10 mouse cellular contexts compared by ENCODE assay signal in genomic region chr16:32821772-32822449, GRCm38 (mm10). TPM values are rescaled to one million over a fixed set of nuclear protein-coding genes. Genes with fewer than 3 reads are reported as not detected.
A peak's percentile ranks its signal among the peaks of the same experiment; 100 is the strongest.
DNase-seq lines count a peak whose midpoint lies in the region; ATAC-seq and TF ChIP-seq lines count a peak whose summit lies in the region.
"Had no signal": no experiment of that assay in that cellular context is flagged by ENCODE, and none has a peak within 500 bp of the region (broad histone marks: within the 10 kb centered on the region; RNA-seq: fewer than 3 reads in every experiment).

No protein-coding gene starts in this region.

- H3K36me3 ChIP-seq in intestine, embryonic 15.5 days: peaks cover 20% of the 10 kb centered on the region
- H3K36me3 ChIP-seq in stomach, postnatal 0 days (ENCODE audit: control insufficient read depth, insufficient read depth, low read length): peaks cover 17% of the 10 kb centered on the region
- H3K36me3 ChIP-seq in forebrain, postnatal 0 days (ENCODE audit: insufficient read depth): peaks cover 59% of the 10 kb centered on the region

- H3K4me3 ChIP-seq in intestine, embryonic 15.5 days (replicated peaks): no peak overlapping the region
- H3K4me3 ChIP-seq in stomach, postnatal 0 days (ENCODE audit: low read depth, low read length): no peak overlapping the region
- no peak overlapping the region for H3K4me3 ChIP-seq in forebrain, postnatal 0 days (ENCODE audit: low read depth, low read length)

- no peak overlapping the region for H3K9ac ChIP-seq in intestine, embryonic 15.5 days
- no peak overlapping the region for H3K9ac ChIP-seq in stomach, postnatal 0 days (ENCODE audit: low read length)
- no peak overlapping the region for H3K9ac ChIP-seq in forebrain, postnatal 0 days

- 43% methylated on average over 10 of the region's 10 CpGs for WGBS in intestine, embryonic 15.5 days
- WGBS in stomach, postnatal 0 days: 32% methylated on average over 10 of the region's 10 CpGs
- WGBS in forebrain, postnatal 0 days: 82% methylated on average over 10 of the region's 10 CpGs

- no peaks in the 10 kb centered on the region for H3K27me3 ChIP-seq in intestine, embryonic 15.5 days (replicated peaks)
- H3K27me3 ChIP-seq in stomach, postnatal 0 days (ENCODE audit: control insufficient read depth, insufficient read depth, low read length): no peaks in the 10 kb centered on the region
- no peaks in the 10 kb centered on the region for H3K27me3 ChIP-seq in forebrain, postnatal 0 days (ENCODE audit: insufficient read depth, low read length)

- peak; percentile 19 to 28 for DNase-seq in kidney, postnatal 36 days
- no peak for DNase-seq in kidney, postnatal 14 days
- DNase-seq in gastrocnemius, postnatal 25 days: peak; percentile 74
- peak; percentile 78 for DNase-seq in stomach, postnatal 0 days (ENCODE audit: low spot score)
- no peak for DNase-seq in ovary, adult 18-20 months (ENCODE audit: low spot score)
- DNase-seq in forebrain, postnatal 0 days: no peak
- DNase-seq in neural tube, embryonic 10.5 days (ENCODE audit: extremely low spot score, low spot score): no peak

- no peaks in the 10 kb centered on the region for H3K9me3 ChIP-seq in intestine, embryonic 15.5 days
- H3K9me3 ChIP-seq in stomach, postnatal 0 days (ENCODE audit: control insufficient read depth, low read length): no peaks in the 10 kb centered on the region
- no peaks in the 10 kb centered on the region for H3K9me3 ChIP-seq in forebrain, postnatal 0 days (ENCODE audit: low read length)

- no peak for TF ChIP-seq CTCF in stomach, postnatal 0 days (IDR thresholded peaks at IDR 0.05; ENCODE audit: low read depth)
- TF ChIP-seq CTCF in forebrain, postnatal 0 days (IDR thresholded peaks at IDR 0.05; ENCODE audit: low read depth): no peak

- peak; percentile 60 for ATAC-seq in intestine, embryonic 15.5 days
- peak; percentile 95 for ATAC-seq in stomach, postnatal 0 days (ENCODE audit: low FRiP score, low TSS enrichment)
- no peak for ATAC-seq in forebrain, postnatal 0 days

- H3K4me1 ChIP-seq in intestine, embryonic 15.5 days (replicated peaks): peaks cover 7% of the 10 kb centered on the region
- peaks cover 4% of the 10 kb centered on the region; the same call in 1 of the 2 replicates for H3K4me1 ChIP-seq in stomach, postnatal 0 days (replicated peaks; ENCODE audit: control insufficient read depth, insufficient read depth)
- H3K4me1 ChIP-seq in forebrain, postnatal 0 days (ENCODE audit: insufficient read depth): no peaks in the 10 kb centered on the region

- no peak overlapping the region for H3K4me2 ChIP-seq in intestine, embryonic 15.5 days (replicated peaks)
- H3K4me2 ChIP-seq in stomach, postnatal 0 days (replicated peaks; ENCODE audit: low read depth): no peak overlapping the region
- H3K4me2 ChIP-seq in forebrain, postnatal 0 days (ENCODE audit: low read depth): no peak overlapping the region

- H3K27ac ChIP-seq in intestine, embryonic 15.5 days: 0 out of 2 replicates have a peak overlapping the region, but pooled peaks have one; percentile 27
- H3K27ac ChIP-seq in stomach, postnatal 0 days (replicated peaks): peak overlapping the region; percentile 49
- no peak overlapping the region for H3K27ac ChIP-seq in forebrain, postnatal 0 days (ENCODE audit: low read depth, low read length)

- no peak for TF ChIP-seq EP300 in stomach, postnatal 0 days (optimal IDR thresholded peaks at IDR 0.05)

RNA-seq across cellular contexts. Expression of gene Smbd1, which starts 11.6 kb away (rescaled TPM):
- total RNA-seq in gastrocnemius, postnatal 25 days (2021): not detected
- polyA plus RNA-seq in intestine, embryonic 15.5 days (2015; fragmentation: Nextera tagmentation; extraction: Ambion mirVana): 0.61 and 1.0 TPM in 2 replicates
- 0.19 and 0.21 TPM in 2 replicates for polyA plus RNA-seq in stomach, postnatal 0 days (2015; fragmentation: Nextera tagmentation; extraction: Ambion mirVana)
- not detected in 2 replicates for total RNA-seq in forebrain, postnatal 0 days (2014; rRNA removed)
- not detected in 2 replicates for polyA plus RNA-seq in forebrain, postnatal 0 days (2015; fragmentation: Nextera tagmentation; extraction: Ambion mirVana)
- total RNA-seq: monocyte, adult 5-6 weeks had no signal
- polyA plus RNA-seq: spleen, adult 2 months had no signal

RNA-seq across cellular contexts. Expression of gene Muc20, which starts 24.7 kb away (rescaled TPM):
- under 1 TPM; 0.28 to 0.64 TPM for total RNA-seq in gastrocnemius, postnatal 25 days (2021)
- polyA plus RNA-seq in intestine, embryonic 15.5 days (2015; fragmentation: Nextera tagmentation; extraction: Ambion mirVana): 0.09 TPM in 1 of 2 replicates, not detected in the other
- polyA plus RNA-seq in stomach, postnatal 0 days (2015; fragmentation: Nextera tagmentation; extraction: Ambion mirVana): 0.51 and 0.61 TPM in 2 replicates
- not detected in 2 replicates for total RNA-seq in forebrain, postnatal 0 days (2014; rRNA removed)
- not detected in 2 replicates for polyA plus RNA-seq in forebrain, postnatal 0 days (2015; fragmentation: Nextera tagmentation; extraction: Ambion mirVana)
- total RNA-seq: monocyte, adult 5-6 weeks had no signal
- polyA plus RNA-seq: spleen, adult 2 months had no signal

RNA-seq across cellular contexts. Expression of gene Fyttd1, which starts 55.4 kb away (rescaled TPM):
- total RNA-seq in gastrocnemius, postnatal 25 days (2021): 10 to 100 TPM; 79.8 to 85.6 TPM
- polyA plus RNA-seq in intestine, embryonic 15.5 days (2015; fragmentation: Nextera tagmentation; extraction: Ambion mirVana): 72.6 and 97.7 TPM in 2 replicates
- polyA plus RNA-seq in stomach, postnatal 0 days (2015; fragmentation: Nextera tagmentation; extraction: Ambion mirVana): 60.4 and 66.5 TPM in 2 replicates
- total RNA-seq in forebrain, postnatal 0 days (2014; rRNA removed): 121 and 142 TPM in 2 replicates
- 119 and 129 TPM in 2 replicates for polyA plus RNA-seq in forebrain, postnatal 0 days (2015; fragmentation: Nextera tagmentation; extraction: Ambion mirVana)

RNA-seq across cellular contexts. Expression of gene Rubcn, which starts 55.7 kb away (rescaled TPM):
- 10 to 100 TPM; 24.3 to 26.7 TPM for total RNA-seq in gastrocnemius, postnatal 25 days (2021)
- 14.1 and 14.3 TPM in 2 replicates for polyA plus RNA-seq in intestine, embryonic 15.5 days (2015; fragmentation: Nextera tagmentation; extraction: Ambion mirVana)
- polyA plus RNA-seq in stomach, postnatal 0 days (2015; fragmentation: Nextera tagmentation; extraction: Ambion mirVana): 7.1 and 8.3 TPM in 2 replicates
- 70.9 and 81.0 TPM in 2 replicates for total RNA-seq in forebrain, postnatal 0 days (2014; rRNA removed)
- 20.2 and 25.7 TPM in 2 replicates for polyA plus RNA-seq in forebrain, postnatal 0 days (2015; fragmentation: Nextera tagmentation; extraction: Ambion mirVana)

Comparison
In these comparisons a context has a peak if more than half of its experiments do, and no peak if none do; other contexts are left out.
1. DNase-seq: peak in kidney, postnatal 36 days (2 of 2), gastrocnemius, postnatal 25 days (single experiment) and stomach, postnatal 0 days (single experiment); none in kidney, postnatal 14 days (single experiment), ovary, adult 18-20 months (single experiment), forebrain, postnatal 0 days (single experiment) and neural tube, embryonic 10.5 days (single experiment).